Mouse (Mus musculus): Measurements from ENCODE around the gene Dnpep. TPM values are rescaled to one million over a fixed set of nuclear protein-coding genes. Genes with fewer than 3 reads are reported as not detected.

Gene Dnpep
- polyA plus RNA-seq, 1 experiment from 2014 or later = 137 TPM

GRCm38 (mm10) chr1:75339337-75339736 lies 21.5 kb upstream of the Dnpep start:
- ATAC-seq (replicated peaks; ENCODE audit: low FRiP score, low TSS enrichment, low read depth) (no peak), DNase-seq (ENCODE audit: low spot score) (no peak)
- no peak overlapping the region for H3K9ac ChIP-seq (ENCODE audit: low read length)
- 23% methylated on average over 9 of the region's 9 CpGs for WGBS
- no peaks in the 10 kb centered on the region for H3K9me3 ChIP-seq (ENCODE audit: control insufficient read depth, low read length)
- no peaks in the 10 kb centered on the region for H3K36me3 ChIP-seq (ENCODE audit: control insufficient read depth, insufficient read depth, low read length)
- no peak overlapping the region; the same call in 1 of the 2 replicates for H3K4me2 ChIP-seq (ENCODE audit: low read length)
- H3K27me3 ChIP-seq (replicated peaks; ENCODE audit: control insufficient read depth, insufficient read depth, low read length) = no peaks in the 10 kb centered on the region
- peak overlapping the region; percentile 8; the same call in 1 of the 2 replicates for H3K27ac ChIP-seq (ENCODE audit: low read depth)
- H3K4me3 ChIP-seq (ENCODE audit: low read depth, low read length) = no peak overlapping the region
- peaks cover 36% of the 10 kb centered on the region for H3K4me1 ChIP-seq (replicated peaks; ENCODE audit: control insufficient read depth, insufficient read depth, low read length)

- no peaks in the 10 kb centered on the region for H3K9me3 ChIP-seq (ENCODE audit: control insufficient read depth, low read length)
- no peaks in the 10 kb centered on the region for H3K36me3 ChIP-seq (ENCODE audit: control insufficient read depth, insufficient read depth, low read length)
- H3K4me3 ChIP-seq (ENCODE audit: low read depth, low read length) = no peak overlapping the region
- H3K4me2 ChIP-seq (ENCODE audit: low read length) = peak overlapping the region; percentile 32
- peak overlapping the region; percentile 54; the same call in 1 of the 2 replicates for H3K27ac ChIP-seq (ENCODE audit: low read depth)
- H3K4me1 ChIP-seq (replicated peaks; ENCODE audit: control insufficient read depth, insufficient read depth, low read length) = peaks cover 29% of the 10 kb centered on the region
- H3K9ac ChIP-seq (ENCODE audit: low read length) = no peak overlapping the region
- no peaks in the 10 kb centered on the region for H3K27me3 ChIP-seq (replicated peaks; ENCODE audit: control insufficient read depth, insufficient read depth, low read length)
- DNase-seq (ENCODE audit: low spot score) (no peak), ATAC-seq (replicated peaks; ENCODE audit: low FRiP score, low TSS enrichment, low read depth) (peak; percentile 61)
- WGBS = 8% methylated on average over 11 of the region's 11 CpGs
Observed at GRCm38 (mm10) chr1:75338091-75338694, 20.4 kb upstream of the Dnpep start.

DNA sequence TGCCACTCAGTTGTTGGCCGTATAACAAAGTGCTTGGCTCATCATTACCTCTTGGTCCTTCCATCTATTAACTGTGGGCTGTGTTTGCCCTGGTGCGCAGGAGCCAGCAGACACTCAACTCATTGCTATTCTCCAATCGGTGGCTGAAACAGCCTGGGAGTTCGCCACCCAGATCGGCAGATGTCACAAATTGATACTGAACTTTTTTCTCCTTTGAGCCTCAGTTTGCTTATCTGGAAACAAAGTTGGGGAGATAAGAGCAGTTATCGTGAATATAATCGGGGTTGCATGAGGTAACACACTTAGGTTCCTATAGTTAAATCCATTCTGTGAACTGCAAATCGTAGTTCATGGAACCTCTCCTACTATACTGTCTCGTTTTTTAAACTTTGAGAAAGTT lies 19.3 kb upstream of the Dnpep start:
- ATAC-seq (replicated peaks; ENCODE audit: low FRiP score, low TSS enrichment, low read depth) (no peak), DNase-seq (ENCODE audit: low spot score) (no peak)
- WGBS = 43% methylated on average over 9 of the region's 9 CpGs
- Histone ChIP-seq H3K4me3 (ENCODE audit: low read depth, low read length) (no peak overlapping the region), H3K27ac (ENCODE audit: low read depth) (peak overlapping the region; percentile 48; the same call in 1 of the 2 replicates), H3K4me1 (replicated peaks; ENCODE audit: control insufficient read depth, insufficient read depth, low read length) (peaks cover 29% of the 10 kb centered on the region), H3K9ac (ENCODE audit: low read length) (no peak overlapping the region), H3K9me3 (ENCODE audit: control insufficient read depth, low read length) (no peaks in the 10 kb centered on the region), H3K4me2 (ENCODE audit: low read length) (no peak overlapping the region), H3K27me3 (replicated peaks; ENCODE audit: control insufficient read depth, insufficient read depth, low read length) (no peaks in the 10 kb centered on the region), H3K36me3 (ENCODE audit: control insufficient read depth, insufficient read depth, low read length) (no peaks in the 10 kb centered on the region)

- no peak overlapping the region for H3K27ac ChIP-seq (ENCODE audit: low read depth)
- DNase-seq (ENCODE audit: low spot score) = no peak
- no peak for ATAC-seq (replicated peaks; ENCODE audit: low FRiP score, low TSS enrichment, low read depth)
- H3K36me3 ChIP-seq (ENCODE audit: control insufficient read depth, insufficient read depth, low read length) = no peaks in the 10 kb centered on the region
- WGBS = 28% methylated on average over 3 of the region's 3 CpGs
- no peaks in the 10 kb centered on the region for H3K9me3 ChIP-seq (ENCODE audit: control insufficient read depth, low read length)
- peaks cover 29% of the 10 kb centered on the region for H3K4me1 ChIP-seq (replicated peaks; ENCODE audit: control insufficient read depth, insufficient read depth, low read length)
- no peak overlapping the region for H3K4me2 ChIP-seq (ENCODE audit: low read length)
- H3K9ac ChIP-seq (ENCODE audit: low read length) = no peak overlapping the region
- H3K27me3 ChIP-seq (replicated peaks; ENCODE audit: control insufficient read depth, insufficient read depth, low read length) = no peaks in the 10 kb centered on the region
- no peak overlapping the region for H3K4me3 ChIP-seq (ENCODE audit: low read depth, low read length)
Observed at GRCm38 (mm10) chr1:75336461-75336860, 18.7 kb upstream of the Dnpep start.

DNA sequence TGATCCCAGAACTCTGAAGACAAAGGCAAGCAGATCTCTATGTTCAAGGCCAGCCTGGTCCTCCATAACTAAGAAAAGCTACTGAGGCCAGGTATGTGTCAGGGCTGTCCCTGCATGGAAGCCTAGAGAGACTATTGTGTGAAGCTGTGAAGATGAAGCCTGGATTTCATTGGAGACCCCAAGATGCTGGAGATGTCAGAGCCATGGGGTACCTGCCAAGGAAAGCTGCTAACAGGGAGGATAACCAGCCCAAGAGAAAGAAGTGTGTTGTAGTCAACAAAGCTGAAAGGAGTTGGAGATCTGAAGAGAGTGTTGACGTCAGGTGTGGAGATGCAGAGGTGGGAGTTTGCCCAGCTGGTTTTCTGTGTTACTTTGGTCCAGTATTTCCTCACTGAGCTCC lies 13.5 kb upstream of the Dnpep start:
- no peak overlapping the region for H3K4me2 ChIP-seq (ENCODE audit: low read length)
- 80% methylated on average over 1 of the region's 1 CpGs for WGBS
- H3K27ac ChIP-seq (ENCODE audit: low read depth) = no peak overlapping the region
- peaks cover 4% of the 10 kb centered on the region; the same call in 1 of the 2 replicates for H3K4me1 ChIP-seq (replicated peaks; ENCODE audit: control insufficient read depth, insufficient read depth, low read length)
- DNase-seq (ENCODE audit: low spot score) (no peak), ATAC-seq (replicated peaks; ENCODE audit: low FRiP score, low TSS enrichment, low read depth) (no peak)
- no peaks in the 10 kb centered on the region for H3K27me3 ChIP-seq (replicated peaks; ENCODE audit: control insufficient read depth, insufficient read depth, low read length)
- no peak overlapping the region for H3K9ac ChIP-seq (ENCODE audit: low read length)
- no peaks in the 10 kb centered on the region for H3K36me3 ChIP-seq (ENCODE audit: control insufficient read depth, insufficient read depth, low read length)
- no peaks in the 10 kb centered on the region for H3K9me3 ChIP-seq (ENCODE audit: control insufficient read depth, low read length)
- H3K4me3 ChIP-seq (ENCODE audit: low read depth, low read length) = no peak overlapping the region

DNA sequence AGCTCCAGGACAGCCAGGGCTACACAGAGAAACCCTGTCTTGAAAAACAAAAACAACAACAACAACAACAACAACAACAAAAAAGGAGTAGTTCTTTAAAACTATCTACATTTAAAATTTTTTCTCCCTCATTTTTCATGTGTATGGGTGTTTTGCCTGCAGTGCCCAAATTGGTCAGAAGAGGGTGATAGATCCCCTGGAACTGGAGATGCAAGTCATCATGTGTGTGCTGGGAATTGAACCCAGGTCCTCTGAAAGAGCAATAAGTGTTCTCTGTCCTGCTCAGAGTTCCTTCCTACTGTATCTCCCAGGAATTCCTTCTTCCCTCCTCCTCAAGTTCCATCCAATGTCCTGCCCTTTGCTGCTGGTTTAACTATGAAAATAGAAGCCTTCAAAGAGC lies 9.7 kb upstream of the Dnpep start:
- no peak for ATAC-seq (replicated peaks; ENCODE audit: low FRiP score, low TSS enrichment, low read depth)
- no peaks in the 10 kb centered on the region for H3K4me1 ChIP-seq (replicated peaks; ENCODE audit: control insufficient read depth, insufficient read depth, low read length)
- no peak overlapping the region for H3K4me2 ChIP-seq (ENCODE audit: low read length)
- no peak overlapping the region for H3K4me3 ChIP-seq (ENCODE audit: low read depth, low read length)
- no peaks in the 10 kb centered on the region for H3K36me3 ChIP-seq (ENCODE audit: control insufficient read depth, insufficient read depth, low read length)
- no peak for DNase-seq (ENCODE audit: low spot score)
- H3K9me3 ChIP-seq (ENCODE audit: control insufficient read depth, low read length) = no peaks in the 10 kb centered on the region
- no peak overlapping the region for H3K27ac ChIP-seq (ENCODE audit: low read depth)
- no peaks in the 10 kb centered on the region for H3K27me3 ChIP-seq (replicated peaks; ENCODE audit: control insufficient read depth, insufficient read depth, low read length)
- H3K9ac ChIP-seq (ENCODE audit: low read length) = no peak overlapping the region

DNA sequence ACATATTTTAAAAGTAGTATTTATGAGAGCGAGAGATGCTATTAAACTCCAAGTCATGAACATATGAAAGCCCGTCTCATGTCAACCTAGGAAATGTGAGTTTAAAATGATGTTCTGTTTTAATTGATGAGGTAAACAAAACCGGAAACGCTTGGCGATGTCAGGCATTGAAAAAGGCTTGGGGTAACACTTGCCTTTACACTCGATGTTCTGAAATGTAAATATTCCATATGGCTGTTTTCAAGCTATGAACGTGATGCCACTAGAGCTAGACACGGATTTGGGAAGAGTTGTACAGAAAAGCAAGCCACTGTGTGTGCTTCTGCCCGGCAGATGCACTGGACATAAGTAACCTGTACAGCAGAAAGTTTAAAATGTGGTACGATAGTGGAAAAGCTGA lies 1.4 kb upstream of the Dnpep start:
- H3K4me2 ChIP-seq (ENCODE audit: low read length) = no peak overlapping the region
- DNase-seq (ENCODE audit: low spot score) (no peak), ATAC-seq (replicated peaks; ENCODE audit: low FRiP score, low TSS enrichment, low read depth) (no peak)
- H3K9ac ChIP-seq (ENCODE audit: low read length) = no peak overlapping the region
- peaks cover 15% of the 10 kb centered on the region for H3K36me3 ChIP-seq (ENCODE audit: control insufficient read depth, insufficient read depth, low read length)
- H3K4me1 ChIP-seq (replicated peaks; ENCODE audit: control insufficient read depth, insufficient read depth, low read length) = no peaks in the 10 kb centered on the region; the same call in 1 of the 2 replicates
- no peak overlapping the region for H3K27ac ChIP-seq (ENCODE audit: low read depth)
- 78% methylated on average over 10 of the region's 10 CpGs for WGBS
- H3K27me3 ChIP-seq (replicated peaks; ENCODE audit: control insufficient read depth, insufficient read depth, low read length) = no peaks in the 10 kb centered on the region
- H3K4me3 ChIP-seq (ENCODE audit: low read depth, low read length) = no peak overlapping the region
- no peaks in the 10 kb centered on the region for H3K9me3 ChIP-seq (ENCODE audit: control insufficient read depth, low read length)

DNA sequence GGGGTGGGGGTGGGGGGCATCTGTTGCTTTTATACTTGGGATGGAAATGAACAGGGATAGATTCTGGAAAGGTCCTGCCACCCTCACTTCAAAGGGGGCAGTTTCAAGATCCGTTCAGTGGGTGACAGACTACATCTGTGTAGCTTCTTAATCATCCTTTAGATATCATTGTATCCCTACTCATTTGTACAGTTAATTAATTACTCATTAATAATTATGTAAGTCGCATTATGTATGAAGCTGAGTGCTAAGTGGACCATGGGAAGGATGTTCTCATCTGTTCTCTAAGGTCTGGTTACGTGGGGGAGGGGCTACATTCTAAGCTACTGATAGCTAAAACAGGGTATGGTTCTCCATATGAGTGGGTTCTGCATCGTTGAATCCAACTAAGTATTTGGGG lies 946 bp upstream of the Dnpep start:
- WGBS = 89% methylated on average over 4 of the region's 4 CpGs
- H3K9me3 ChIP-seq (ENCODE audit: control insufficient read depth, low read length) = no peaks in the 10 kb centered on the region
- no peak overlapping the region for H3K27ac ChIP-seq (ENCODE audit: low read depth)
- DNase-seq (ENCODE audit: low spot score) (no peak), ATAC-seq (replicated peaks; ENCODE audit: low FRiP score, low TSS enrichment, low read depth) (no peak)
- no peaks in the 10 kb centered on the region; the same call in 1 of the 2 replicates for H3K4me1 ChIP-seq (replicated peaks; ENCODE audit: control insufficient read depth, insufficient read depth, low read length)
- H3K4me2 ChIP-seq (ENCODE audit: low read length) = no peak overlapping the region
- H3K27me3 ChIP-seq (replicated peaks; ENCODE audit: control insufficient read depth, insufficient read depth, low read length) = no peaks in the 10 kb centered on the region
- no peak overlapping the region for H3K4me3 ChIP-seq (ENCODE audit: low read depth, low read length)
- H3K36me3 ChIP-seq (ENCODE audit: control insufficient read depth, insufficient read depth, low read length) = peaks cover 18% of the 10 kb centered on the region
- H3K9ac ChIP-seq (ENCODE audit: low read length) = no peak overlapping the region

- H3K4me2 ChIP-seq (ENCODE audit: low read length) = peak overlapping the region; percentile 35
- peak overlapping the region; percentile 17; the same call in 1 of the 2 replicates for H3K9ac ChIP-seq (ENCODE audit: low read length)
- peak overlapping the region; percentile 7; the same call in 1 of the 2 replicates for H3K4me3 ChIP-seq (ENCODE audit: low read depth, low read length)
- H3K4me1 ChIP-seq (replicated peaks; ENCODE audit: control insufficient read depth, insufficient read depth, low read length) = no peaks in the 10 kb centered on the region; the same call in 1 of the 2 replicates
- H3K9me3 ChIP-seq (ENCODE audit: control insufficient read depth, low read length) = no peaks in the 10 kb centered on the region
- peaks cover 23% of the 10 kb centered on the region for H3K36me3 ChIP-seq (ENCODE audit: control insufficient read depth, insufficient read depth, low read length)
- H3K27ac ChIP-seq (ENCODE audit: low read depth) = 0 out of 2 replicates have a peak overlapping the region, but pooled peaks have one; percentile 27
- DNase-seq (ENCODE audit: low spot score) (no peak), ATAC-seq (replicated peaks; ENCODE audit: low FRiP score, low TSS enrichment, low read depth) (no peak)
- 65% methylated on average over 3 of the region's 3 CpGs for WGBS
- H3K27me3 ChIP-seq (replicated peaks; ENCODE audit: control insufficient read depth, insufficient read depth, low read length) = no peaks in the 10 kb centered on the region
Observed at GRCm38 (mm10) chr1:75318301-75318700, 511 bp upstream of the Dnpep start.

Measured in intestine, embryonic 14.5 days (tissue).